Mouse (Mus musculus) thymus, adult 2 months (tissue): ENCODE data around the gene Ppcdc.
"Not testable (repeated sequence)": the region's sequence is repeated elsewhere in the genome, so short reads cannot be mapped to it uniquely, and the experiment has no call there.

Experiments used
- CTCF ChIP-seq: fragments of 200-500 bp; IDR thresholded peaks from 2 replicates; pipeline ENCODE4 v1.5.1; 2012; ENCODE audit warnings: mild to moderate bottlenecking, control low read depth, low read length, moderate library complexity, borderline replicate concordance; ENCODE audit not compliant: control insufficient read depth, poor library complexity, insufficient read depth; ENCODE audit errors: extremely low read depth
- POLR2A ChIP-seq: fragments of 200-500 bp; IDR thresholded peaks from 2 replicates; pipeline ENCODE4 v1.6.1; 2012; ENCODE audit warnings: mild to moderate bottlenecking, low read length, control low read depth, moderate library complexity; ENCODE audit not compliant: control insufficient read depth, poor library complexity, insufficient read depth; ENCODE audit errors: extremely low read depth

DNA sequence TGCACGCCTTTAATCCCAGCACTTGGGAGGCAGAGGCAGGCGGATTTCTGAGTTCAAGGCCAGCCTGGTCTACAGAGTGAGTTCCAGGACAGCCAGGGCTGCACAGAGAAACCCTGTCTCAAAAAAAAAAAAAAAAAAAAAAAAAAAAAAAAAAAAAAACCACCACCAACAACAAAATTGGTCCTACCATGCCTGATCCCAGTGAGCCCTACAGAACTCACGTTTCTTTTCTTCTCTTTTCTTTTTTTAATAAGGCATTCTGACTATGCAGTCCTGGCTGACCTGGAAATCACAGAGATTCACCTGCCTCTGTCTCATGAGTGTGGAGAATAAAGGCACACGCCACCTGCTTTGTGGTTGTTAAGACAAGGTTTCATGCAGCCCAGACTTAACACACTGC lies 12.8 kb downstream of the Ppcdc start:
- TF ChIP-seq CTCF, POLR2A: not testable (repeated sequence)
